Mouse (Mus musculus): ENCODE data around the gene Amigo2.

DNA sequence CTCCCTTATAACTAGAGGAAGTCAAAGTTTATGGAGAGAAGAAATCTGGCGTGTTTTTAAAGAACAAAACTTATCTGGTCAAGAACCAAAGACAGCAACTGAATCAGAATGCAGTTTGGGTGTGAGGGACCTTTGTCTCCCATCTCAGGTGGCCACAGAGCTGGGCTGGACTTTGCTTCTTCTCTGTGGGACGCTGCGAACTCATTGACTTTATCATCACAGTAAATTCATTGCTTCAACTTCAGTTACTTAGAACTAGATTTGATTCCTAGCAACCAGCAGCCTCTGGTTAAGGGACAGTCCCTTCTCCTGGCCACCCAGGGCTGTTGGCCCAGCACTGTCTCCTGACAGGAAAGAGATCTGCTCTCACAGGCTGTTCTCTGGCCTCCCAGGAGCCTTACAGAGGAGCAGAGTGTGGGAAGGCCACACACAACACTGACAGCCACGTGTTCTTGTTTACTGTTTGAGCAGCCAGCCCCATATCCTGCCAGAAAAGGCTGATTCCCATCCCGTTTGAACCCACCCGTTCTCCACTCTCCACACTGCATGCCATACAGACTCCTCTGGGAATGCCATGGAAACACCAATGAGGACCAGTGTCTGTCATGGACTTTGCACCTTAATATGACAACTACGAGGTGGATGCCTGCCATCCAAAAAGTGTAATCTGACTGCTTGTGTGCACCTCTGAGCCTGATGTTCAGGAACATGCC, 25.1 kb upstream of the Amigo2 start:
- TF ChIP-seq CHD2 (IDR thresholded peaks at IDR 0.05; ENCODE audit: low read length) (no peak), CTCF (conservative IDR thresholded peaks at IDR 0.05 in 1 of 2, IDR thresholded peaks at IDR 0.05 in 1 of 2; ENCODE audit: low read depth in 2 of 2, low read length in 2 of 2) (no peak), ZNF384 (IDR thresholded peaks at IDR 0.05; ENCODE audit: low read depth, low read length) (no peak), GABPA (IDR thresholded peaks at IDR 0.05; ENCODE audit: insufficient replicate concordance, low read depth, low read length) (no peak), UBTF (IDR thresholded peaks at IDR 0.05; ENCODE audit: low read depth, low read length) (no peak), POLR2A (IDR thresholded peaks at IDR 0.05; ENCODE audit: low read depth, low read length) (no peak), NELFE (IDR thresholded peaks at IDR 0.05; ENCODE audit: low read depth, low read length) (no peak), TBP (conservative IDR thresholded peaks at IDR 0.05; ENCODE audit: low read depth, low read length) (no peak)
